Mouse (Mus musculus) ovary, postnatal 14 days (tissue): ENCODE results near the gene Add2.

Experiments
- DNase-seq: peaks from one replicate; pipeline ENCODE4 v3.0.0; 2022; ENCODE audit warnings: low spot score

Add2 gene

GRCm38 (mm10) chr6:86048509-86048908 lies 20.0 kb downstream of the Add2 start:
- no peak for DNase-seq

- DNase-seq = no peak
Observed at GRCm38 (mm10) chr6:86050586-86051268, 22.2 kb downstream of the Add2 start.

- DNase-seq = no peak
Observed at GRCm38 (mm10) chr6:86052032-86052459, 23.6 kb downstream of the Add2 start.

- no peak for DNase-seq
Observed at GRCm38 (mm10) chr6:86052556-86052955, 24.1 kb downstream of the Add2 start.

GRCm38 (mm10) chr6:86053099-86053498 lies 24.6 kb downstream of the Add2 start:
- no peak for DNase-seq

GRCm38 (mm10) chr6:86053594-86053993 lies 25.1 kb downstream of the Add2 start:
- no peak for DNase-seq

GRCm38 (mm10) chr6:86058475-86058874 lies 30.0 kb downstream of the Add2 start:
- no peak for DNase-seq

- no peak for DNase-seq
Observed at GRCm38 (mm10) chr6:86059151-86059853, 30.8 kb downstream of the Add2 start.

- DNase-seq = no peak
Observed at GRCm38 (mm10) chr6:86060170-86060569, 31.7 kb downstream of the Add2 start.

GRCm38 (mm10) chr6:86062226-86062625 lies 33.7 kb downstream of the Add2 start:
- DNase-seq = no peak

- DNase-seq = no peak
Observed at GRCm38 (mm10) chr6:86062684-86063083, 34.2 kb downstream of the Add2 start.

GRCm38 (mm10) chr6:86064318-86065016 lies 36.0 kb downstream of the Add2 start:
- no peak for DNase-seq

GRCm38 (mm10) chr6:86066727-86067126 lies 38.2 kb downstream of the Add2 start:
- DNase-seq = no peak

GRCm38 (mm10) chr6:86067145-86067544 lies 38.7 kb downstream of the Add2 start:
- no peak for DNase-seq

- DNase-seq = no peak
Observed at GRCm38 (mm10) chr6:86069009-86069408, 40.5 kb downstream of the Add2 start.

GRCm38 (mm10) chr6:86069856-86070255 lies 41.4 kb downstream of the Add2 start:
- no peak for DNase-seq

- no peak for DNase-seq
Observed at GRCm38 (mm10) chr6:86070277-86070676, 41.8 kb downstream of the Add2 start.

- DNase-seq = no peak
Observed at GRCm38 (mm10) chr6:86073882-86074281, 45.4 kb downstream of the Add2 start.

- no peak for DNase-seq
Observed at GRCm38 (mm10) chr6:86074538-86075204, 46.2 kb downstream of the Add2 start.

- no peak for DNase-seq
Observed at GRCm38 (mm10) chr6:86076525-86076924, 48.0 kb downstream of the Add2 start.

GRCm38 (mm10) chr6:86077880-86078279 lies 49.4 kb downstream of the Add2 start:
- DNase-seq = no peak

GRCm38 (mm10) chr6:86078361-86079010 lies 50.0 kb downstream of the Add2 start:
- no peak for DNase-seq
